Mouse (Mus musculus) CH12.LX (cell line): ENCODE measurements at regions not wholly inside any gene's neighbourhood (a gene's known extent, or its start where the extent isn't known, plus 50 kb on each side); places are given as distances from the start of the nearest gene placed in this dataset.

Experiments used
- CHD2 ChIP-seq: IDR thresholded peaks from 2 replicates; pipeline ENCODE4 v1.6.1; 2011; ENCODE audit warnings: low read length, improper control_type of control experiment
- CTCF ChIP-seq, 2 experiments: IDR thresholded peaks in 1 of 2; conservative IDR thresholded peaks in 1 of 2; 2 replicates each; pipeline ENCODE4 v1.5.1; 2011 to 2012; ENCODE audit warnings: low read depth in 2 of 2, low read length in 2 of 2, improper control_type of control experiment in 1 of 2, inconsistent platforms in 1 of 2, mild to moderate bottlenecking in 1 of 2, moderate library complexity in 1 of 2
- GABPA ChIP-seq: IDR thresholded peaks from 2 replicates; pipeline ENCODE4 v1.6.1; 2012; ENCODE audit warnings: low read depth, low read length, improper control_type of control experiment, inconsistent platforms; ENCODE audit not compliant: insufficient replicate concordance
- POLR2A ChIP-seq: IDR thresholded peaks from 2 replicates; pipeline ENCODE4 v1.6.1; 2011; ENCODE audit warnings: low read depth, mild to moderate bottlenecking, improper control_type of control experiment, low read length
- RAD21 ChIP-seq: IDR thresholded peaks from 2 replicates; pipeline ENCODE4 v1.6.1; 2011; ENCODE audit warnings: low read depth, mild to moderate bottlenecking, low read length, improper control_type of control experiment, moderate library complexity
- TCF12 ChIP-seq: IDR thresholded peaks from 2 replicates; pipeline ENCODE4 v1.6.1; 2014; ENCODE audit warnings: low read depth, mild to moderate bottlenecking, inconsistent platforms, low read length, improper control_type of control experiment

DNA sequence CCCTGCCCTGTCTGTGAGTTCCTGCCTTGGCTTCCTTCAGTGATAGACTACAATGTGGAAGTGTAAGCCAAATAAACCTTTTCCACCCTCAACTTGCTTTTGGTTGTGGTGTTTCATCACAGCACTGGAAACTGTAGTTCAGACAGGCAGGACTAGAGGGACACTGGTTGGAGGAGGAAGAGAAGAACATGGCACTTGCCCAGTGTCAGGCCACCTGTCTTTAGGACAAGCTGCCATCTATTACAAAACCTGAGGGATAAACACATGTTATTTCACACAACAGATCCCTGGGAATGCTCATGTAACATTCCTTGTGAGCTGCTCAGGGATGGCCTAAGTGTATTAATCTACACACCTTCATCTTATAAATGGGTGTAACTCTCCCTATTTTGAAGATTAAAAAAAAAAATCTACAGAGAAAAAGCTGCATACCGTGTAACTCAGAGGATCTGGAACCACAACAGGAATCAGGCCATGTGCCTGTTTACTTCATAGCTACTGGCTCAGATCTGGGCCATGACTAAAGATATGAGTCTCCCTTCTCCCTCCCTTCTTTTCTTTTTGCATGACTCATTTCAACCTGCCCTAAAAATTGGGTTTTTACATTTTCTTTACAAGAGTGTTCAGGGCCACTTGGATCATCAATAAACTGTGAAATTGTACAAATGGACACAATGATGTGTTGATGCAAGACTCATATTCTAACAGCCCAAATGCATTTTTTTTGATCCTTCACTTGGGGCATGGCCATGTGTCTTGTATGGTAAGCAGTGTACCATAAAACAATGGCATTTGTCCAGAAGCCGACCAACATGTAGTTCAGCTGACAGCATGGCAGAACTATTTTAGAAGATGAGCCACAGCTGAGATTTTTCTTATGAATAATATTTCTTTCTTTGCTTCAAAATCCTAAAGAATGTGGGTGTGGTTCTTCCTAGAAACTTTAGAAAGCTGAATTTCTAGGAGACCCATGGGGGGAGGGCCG, 513.1 kb downstream of the Adam3 start:
- TF ChIP-seq POLR2A: no peak
- TF ChIP-seq CHD2: no peak
- no peak for TF ChIP-seq RAD21
- no peak for TF ChIP-seq CTCF (conservative IDR thresholded peaks at IDR 0.05 in 1 of 2, IDR thresholded peaks at IDR 0.05 in 1 of 2; ENCODE audit: low read depth in 2 of 2, low read length in 2 of 2)
- no peak for TF ChIP-seq GABPA
- TF ChIP-seq TCF12: no peak
